Mouse (Mus musculus) G1E (cell line): ENCODE measurements around the gene Pik3r1.

ENCODE experiments used
- CTCF ChIP-seq: IDR thresholded peaks from 2 replicates; pipeline ENCODE4 v1.5.1; 2012; ENCODE audit warnings: low read depth, low read length, inconsistent platforms, mixed read lengths
- GATA1 ChIP-seq: IDR thresholded peaks from 2 replicates; pipeline ENCODE4 v1.6.1; 2012; ENCODE audit warnings: borderline replicate concordance, low read length, inconsistent platforms, mixed read lengths

DNA sequence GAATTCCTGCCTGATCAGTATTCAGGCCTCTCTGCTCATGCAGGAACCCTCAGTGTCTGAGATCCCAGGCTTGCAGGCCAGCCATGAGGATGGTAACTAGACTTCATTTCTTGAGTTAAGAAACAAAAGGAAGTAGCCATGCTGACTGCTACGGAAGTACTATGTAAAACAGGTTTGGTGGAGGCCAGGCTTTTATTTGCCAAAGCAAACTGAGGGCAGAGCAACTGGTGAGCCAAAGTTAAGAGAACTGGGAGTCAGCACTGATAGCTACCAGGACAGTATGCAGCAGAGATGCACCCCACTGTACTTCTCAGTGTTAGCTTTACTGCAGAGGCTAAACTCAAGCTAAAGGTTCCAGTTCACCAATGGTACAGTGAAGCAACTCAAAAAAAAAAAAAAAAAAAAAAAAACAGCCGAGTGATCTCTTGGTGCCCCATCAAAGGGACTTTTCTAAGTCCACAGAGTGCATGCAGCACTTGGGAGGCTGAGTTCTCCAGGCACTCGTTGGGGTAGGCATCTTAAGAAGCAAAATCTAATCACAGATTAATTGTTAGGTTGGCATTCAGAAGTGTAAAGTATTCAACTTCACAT lies 8.6 kb downstream of the Pik3r1 start:
- TF ChIP-seq CTCF: no peak
- TF ChIP-seq GATA1: no peak
